Mouse (Mus musculus) left cerebral cortex, postnatal 10 days (tissue): Measurements from ENCODE around the gene Irf2bpl. TPM values are rescaled to one million over a fixed set of nuclear protein-coding genes. Genes with fewer than 3 reads are reported as not detected.

Experiments
- DNase-seq, 2 experiments: peaks; one replicate each; pipeline ENCODE4 v3.0.0; 2021 to 2022; ENCODE audit warnings: low spot score in 2 of 2, mixed read lengths in 1 of 2; ENCODE audit errors: extremely low spot score in 1 of 2
- intact Hi-C: fragments of 180-260 bp; cut with DNase I; formaldehyde crosslinking; loops from one replicate; pipeline ENCODE4 v1.15.1; 2025
- total RNA-seq, 2 experiments: library from RNA; stranded (reverse); gene quantifications; 2 replicates each; pipeline ENCODE4 v1.2.3; 2021

Gene Irf2bpl
- 10 to 100 TPM; 86.4 to 89.5 TPM for total RNA-seq

GRCm38 (mm10) chr12:86884197-86885058, at the start of gene Irf2bpl:
Gene Irf2bpl, minus strand, starts transcription at chr12:86884798.
- intact Hi-C loops = loop anchor here (2.0 to 5.0 kb wide), 2 partner anchors 60 to 82 kb away; no protein-coding TSS in a partner anchor

DNA sequence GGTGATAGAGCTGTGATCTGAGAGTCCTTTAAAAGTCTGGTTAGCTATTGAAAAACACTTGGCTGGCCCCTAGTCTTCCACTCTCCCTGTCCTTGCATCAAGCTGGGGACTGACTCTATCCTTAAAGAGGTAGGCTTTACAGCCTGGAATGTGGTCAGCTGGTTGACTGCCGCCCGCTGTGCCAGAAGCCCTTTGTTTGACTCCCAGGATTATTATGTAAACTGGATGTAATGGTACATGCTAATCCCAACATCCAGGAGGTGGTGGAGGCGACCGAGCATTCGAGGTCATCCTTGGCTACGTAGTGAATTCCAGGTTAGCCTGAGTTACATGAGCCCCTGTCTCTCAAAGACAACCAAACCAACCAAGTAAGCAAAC, 48.0 kb upstream of the Irf2bpl start:
- intact Hi-C loops = no loop called here
- peak in 1 of 2 experiments; percentile 70 for DNase-seq

More at GRCm38 (mm10) chr12:86884197-86885058, at the start of gene Irf2bpl:
- peak; percentile 98 to 100 for DNase-seq

DNA sequence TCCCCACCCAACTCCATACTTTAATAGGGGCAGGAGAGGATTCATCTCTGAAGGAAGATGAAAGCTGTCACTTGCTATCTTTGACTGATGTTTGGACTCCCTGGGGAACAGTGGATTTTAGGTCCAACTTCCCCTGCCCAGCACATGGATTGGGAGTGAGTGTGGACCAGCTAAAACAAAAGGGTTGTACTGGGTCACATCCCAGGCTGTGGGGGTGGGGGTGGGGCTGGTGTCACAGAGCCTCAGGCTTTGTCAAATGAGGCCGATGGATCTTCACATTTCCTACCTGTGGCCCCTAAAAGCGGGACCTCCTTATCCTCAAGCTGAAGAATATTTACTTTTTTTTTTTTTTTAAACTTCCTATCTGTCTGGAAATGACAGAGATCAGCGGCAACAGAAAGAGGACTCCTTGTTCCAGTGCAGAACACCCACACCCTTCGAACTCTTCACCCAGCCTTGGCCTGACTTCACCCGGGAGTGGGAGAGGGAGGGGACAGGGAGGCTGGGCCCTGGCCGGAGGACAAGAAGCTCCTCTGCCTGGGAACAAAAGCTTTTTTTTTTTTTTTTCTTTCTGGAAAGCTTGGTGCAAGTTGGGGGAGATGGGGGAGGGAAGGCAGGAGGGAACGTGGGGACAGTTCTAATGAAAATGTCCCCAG, 47.4 kb upstream of the Irf2bpl start:
- peak in 1 of 2 experiments; percentile 82 for DNase-seq
- intact Hi-C loops = no loop called here

DNA sequence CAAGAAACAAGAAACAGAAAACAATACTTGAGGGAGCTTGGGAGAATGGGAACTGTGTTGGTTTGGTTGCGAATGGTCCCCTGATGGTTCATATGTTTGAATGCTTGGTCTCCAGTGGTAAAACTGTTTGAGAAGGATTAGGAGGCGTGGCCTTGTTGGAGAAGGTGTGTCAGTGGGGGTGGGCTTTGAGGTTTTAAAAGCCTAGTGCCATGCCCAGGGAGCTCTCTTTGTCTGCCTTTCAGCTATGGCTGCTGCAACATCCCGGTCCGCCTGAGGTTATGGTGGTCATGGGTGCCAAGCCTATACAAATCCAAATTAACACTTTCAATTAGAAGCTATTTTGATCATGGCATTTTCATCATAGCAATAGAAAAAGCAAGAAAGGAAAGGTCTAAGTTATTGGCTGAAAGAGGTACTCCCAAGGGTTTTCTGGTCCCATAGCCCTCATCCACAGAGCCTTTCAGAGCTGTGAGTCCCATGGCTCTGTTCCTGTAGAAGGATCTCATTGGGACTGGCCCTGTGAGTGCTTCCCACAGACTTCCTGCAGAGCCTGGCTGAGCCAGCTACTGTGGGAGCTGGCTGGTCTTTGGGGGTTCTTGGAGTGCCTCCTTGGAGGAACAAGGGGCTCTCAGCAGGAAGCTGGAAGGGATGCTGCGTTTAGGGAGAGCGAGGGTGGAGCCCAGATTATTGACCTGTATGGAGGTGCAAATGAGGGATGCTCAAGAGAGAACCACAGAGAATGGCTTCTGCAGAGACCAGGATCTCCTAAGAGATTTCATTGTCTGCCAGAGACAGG, 46.5 kb upstream of the Irf2bpl start:
- DNase-seq = no peak
- intact Hi-C loops = no loop called here

GRCm38 (mm10) chr12:86923837-86924236, 39.2 kb upstream of the Irf2bpl start:
- DNase-seq = peak; percentile 72 to 78
- intact Hi-C loops = loop anchor here (5.0 kb wide), 1 partner anchor 127 kb away; no protein-coding TSS in a partner anchor

GRCm38 (mm10) chr12:86918983-86919722, 34.6 kb upstream of the Irf2bpl start:
- intact Hi-C loops = no loop called here
- no peak for DNase-seq

- intact Hi-C loops = no loop called here
These were observed 33.9 kb upstream of the Irf2bpl start for GRCm38 (mm10) chr12:86918361-86918967.

DNA sequence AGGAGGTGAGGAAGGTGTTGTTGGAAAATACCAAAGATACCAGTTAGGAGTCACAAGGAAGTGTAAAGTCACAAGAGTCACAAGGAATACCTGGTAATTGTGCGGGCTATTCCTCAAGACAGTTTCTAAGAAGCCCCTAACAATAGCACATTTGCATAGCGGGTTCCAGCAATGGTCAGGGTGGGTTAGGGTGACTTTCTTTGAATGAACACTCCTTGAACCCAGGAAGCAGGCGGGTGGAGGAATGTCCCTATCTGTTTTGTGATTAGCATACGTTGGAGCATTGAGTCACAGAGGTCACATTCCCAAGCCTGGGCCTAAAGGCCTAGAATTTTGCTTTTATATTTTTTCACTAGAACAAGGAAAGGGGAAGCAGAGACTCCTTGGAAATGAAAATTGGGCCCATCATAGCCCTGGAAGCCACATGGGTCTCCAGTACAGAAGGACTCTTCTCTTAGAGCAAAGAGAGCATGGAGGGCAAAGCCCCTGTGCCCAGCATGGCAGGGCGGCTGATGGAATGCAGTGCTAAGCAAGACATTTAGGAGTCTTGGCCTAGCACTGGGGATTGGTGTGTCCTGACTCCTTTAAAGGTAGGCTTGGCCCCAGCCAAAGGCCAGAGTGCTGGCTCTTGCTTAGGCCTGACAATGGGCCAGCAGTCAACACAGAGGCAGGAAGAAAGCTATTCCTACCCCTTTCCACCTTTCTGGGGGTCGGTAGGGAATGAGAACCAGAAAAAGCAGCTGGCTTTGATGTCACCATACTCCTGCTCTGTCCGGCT, 32.4 kb upstream of the Irf2bpl start:
- no peak for DNase-seq
- intact Hi-C loops = no loop called here

More at GRCm38 (mm10) chr12:86918361-86918967, 33.9 kb upstream of the Irf2bpl start:
- no peak for DNase-seq

DNA sequence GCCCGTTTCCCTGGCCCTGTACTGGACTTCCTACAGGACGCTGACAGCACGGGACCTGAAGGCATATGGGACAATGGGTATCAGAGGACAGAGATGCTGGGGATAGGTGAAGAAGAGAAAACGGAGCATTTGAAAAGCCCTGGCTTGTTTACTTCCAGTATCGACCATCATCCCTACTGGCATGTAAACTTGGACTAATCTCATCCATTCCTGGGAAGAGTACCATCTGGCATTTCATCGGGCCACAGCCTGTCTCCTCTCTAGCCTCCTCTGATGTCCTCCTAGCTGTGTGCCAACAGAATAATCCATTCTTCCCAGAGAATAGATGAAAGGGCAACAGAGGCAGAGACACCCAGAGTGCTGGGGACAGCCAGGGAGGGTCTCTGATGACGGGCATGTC, 31.0 kb upstream of the Irf2bpl start:
- intact Hi-C loops = no loop called here
- no peak for DNase-seq

DNA sequence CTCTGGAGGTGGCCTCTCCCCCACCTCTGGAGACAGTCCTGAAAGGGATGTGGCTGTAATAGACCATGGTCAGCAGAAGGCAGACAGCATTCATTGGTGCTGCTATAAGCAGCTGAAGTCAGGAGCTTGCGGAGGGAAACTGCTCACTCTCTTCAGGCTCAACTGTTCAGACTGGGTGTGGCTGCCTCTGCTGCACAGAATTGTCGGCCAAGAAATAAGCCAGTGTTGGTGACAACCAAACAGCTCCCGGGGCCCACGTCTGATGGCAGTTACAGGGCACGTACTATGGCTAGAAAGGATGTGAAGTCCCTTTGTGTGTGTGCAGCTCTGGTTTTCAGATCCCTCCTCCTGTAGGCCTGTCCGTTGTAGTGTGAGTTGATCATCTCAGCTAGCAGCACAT, 30.2 kb upstream of the Irf2bpl start:
- no peak for DNase-seq
- intact Hi-C loops = no loop called here

GRCm38 (mm10) chr12:86914351-86914750, 29.8 kb upstream of the Irf2bpl start:
- no peak for DNase-seq
- intact Hi-C loops = no loop called here

DNA sequence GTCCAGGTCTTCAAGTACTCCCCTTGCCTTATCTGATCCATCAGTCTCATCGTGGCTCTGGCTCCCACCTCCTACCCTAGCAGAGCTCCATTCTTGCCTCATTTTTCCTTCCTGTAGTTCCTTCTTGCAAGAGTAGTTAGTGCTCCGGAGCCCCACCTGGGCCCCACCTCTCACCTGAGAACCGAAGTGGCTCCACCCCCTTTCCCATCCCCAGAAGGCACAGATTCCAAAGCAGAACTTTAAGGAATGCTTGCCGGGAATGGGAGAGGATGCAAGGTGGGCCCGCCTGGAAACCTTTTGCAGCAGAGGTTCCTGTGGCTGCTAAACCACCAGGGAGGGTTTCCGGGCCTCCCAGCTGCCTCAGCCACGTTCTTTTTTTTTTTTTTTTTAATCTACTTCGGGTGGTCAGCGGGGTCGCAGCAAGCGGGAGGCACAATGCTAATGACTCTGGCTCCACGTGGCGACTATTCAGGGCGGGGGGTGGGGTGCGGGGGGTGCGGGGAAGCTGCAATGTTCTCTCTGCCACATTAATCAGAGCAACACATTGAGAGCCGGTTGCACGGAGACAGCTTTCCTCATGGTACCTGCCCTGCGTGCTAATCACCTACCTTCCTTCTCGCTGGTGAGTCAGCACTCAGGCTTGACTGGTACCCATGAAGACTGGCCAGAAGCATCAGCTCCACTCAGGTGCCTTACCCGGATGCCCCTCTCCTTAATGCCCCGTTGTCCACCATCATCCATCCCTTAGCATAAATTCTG, 27.9 kb upstream of the Irf2bpl start:
- DNase-seq = no peak
- intact Hi-C loops = no loop called here

DNA sequence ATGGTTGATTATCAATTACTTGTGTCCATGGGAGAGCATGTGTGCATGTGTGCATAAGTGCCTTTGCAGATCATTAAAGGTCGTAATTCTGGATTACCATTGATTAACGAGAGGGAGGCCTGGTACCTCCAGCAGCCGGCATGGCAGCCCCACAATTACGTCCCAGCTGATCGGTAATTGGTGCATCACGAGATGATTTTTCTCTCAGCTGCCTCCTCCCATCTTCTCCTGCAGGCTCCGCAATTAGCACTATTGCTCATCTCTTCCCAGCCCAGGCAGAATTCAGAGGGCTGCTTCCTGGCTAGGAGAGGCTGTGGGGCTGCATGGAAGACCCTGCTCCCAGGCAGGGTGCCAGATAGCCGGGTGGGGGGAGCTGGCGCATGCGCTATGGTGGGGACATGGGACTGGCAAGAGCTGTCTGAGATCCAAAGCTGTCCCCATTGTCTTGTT, 26.9 kb upstream of the Irf2bpl start:
- DNase-seq = peak; percentile 74 to 76
- intact Hi-C loops = no loop called here

DNA sequence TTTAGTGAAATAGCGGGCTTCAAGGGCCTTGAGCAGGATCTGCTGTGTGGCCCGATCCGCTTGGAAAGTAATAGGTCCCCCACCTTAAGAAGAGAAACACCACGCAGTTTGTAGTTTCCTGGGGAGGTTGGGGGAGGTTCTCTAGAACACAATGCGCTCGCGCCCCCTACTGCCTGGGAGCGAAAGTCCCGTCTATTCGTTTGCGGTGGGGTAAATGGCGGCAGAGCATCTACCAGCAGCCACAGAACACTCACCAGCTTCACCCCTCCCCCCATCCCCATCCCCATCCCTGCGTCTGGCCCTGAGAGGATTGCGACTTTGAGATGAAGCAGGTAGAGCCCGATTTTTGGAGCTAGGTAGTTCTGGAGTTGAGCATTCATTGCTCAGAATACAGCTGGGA, 21.8 kb upstream of the Irf2bpl start:
- DNase-seq = peak; percentile 78 to 87
- intact Hi-C loops = loop anchor here (5.0 kb wide), 1 partner anchor 109 kb away; no protein-coding TSS in a partner anchor

DNA sequence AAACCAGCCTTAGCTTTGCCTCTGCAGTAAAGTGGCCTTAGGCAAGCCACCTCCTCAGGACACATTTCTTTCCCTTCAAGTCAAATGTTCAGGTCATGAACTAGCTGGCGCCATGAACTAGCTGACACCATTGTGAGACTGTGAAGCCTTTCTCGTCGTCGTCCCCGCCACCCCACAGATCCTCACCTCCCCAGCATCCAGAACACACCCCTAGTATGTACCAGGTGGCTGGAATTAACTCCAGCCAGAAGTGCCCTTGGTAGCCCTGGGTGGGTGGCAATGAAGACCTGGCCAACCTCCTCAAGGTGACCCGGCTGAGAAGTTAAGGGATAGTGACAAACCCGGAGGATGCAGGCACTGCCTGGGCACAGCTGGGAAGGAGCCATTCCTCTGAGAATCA, 21.3 kb upstream of the Irf2bpl start:
- intact Hi-C loops = loop anchor here (5.0 kb wide), 1 partner anchor 109 kb away; no protein-coding TSS in a partner anchor
- no peak for DNase-seq

DNA sequence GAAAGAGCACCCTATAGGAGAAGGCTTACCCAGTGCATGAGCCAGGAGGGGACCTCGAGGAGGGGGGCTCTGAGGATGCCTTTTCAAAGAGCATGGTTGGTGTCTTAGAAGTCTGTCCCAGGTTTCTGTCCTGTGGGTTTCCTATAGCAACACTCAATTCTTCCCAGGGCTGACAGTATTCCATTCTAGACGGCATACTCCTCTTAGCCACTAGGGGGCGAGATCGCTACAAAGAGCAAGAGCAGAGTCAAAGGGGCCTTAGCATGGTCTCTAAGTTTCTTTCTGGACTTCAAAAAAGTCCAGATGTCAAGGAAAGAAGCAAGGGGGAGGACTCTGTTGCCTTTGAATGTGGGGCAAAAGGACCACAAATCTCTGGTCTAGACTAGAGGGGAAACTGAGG, 20.6 kb upstream of the Irf2bpl start:
- intact Hi-C loops = loop anchor here (5.0 kb wide), 1 partner anchor 108 kb away; no protein-coding TSS in a partner anchor
- DNase-seq = peak in 1 of 2 experiments; percentile 49
